Mouse (Mus musculus): Measurements from ENCODE around the gene Ppm1h. TPM values are rescaled to one million over a fixed set of nuclear protein-coding genes. Genes with fewer than 3 reads are reported as not detected.
"Not testable (repeated sequence)": the region's sequence is repeated elsewhere in the genome, so short reads cannot be mapped to it uniquely, and the experiment has no call there.

Ppm1h gene
- polyA plus RNA-seq, 1 experiment from 2014 or later, result 19.8 TPM

DNA sequence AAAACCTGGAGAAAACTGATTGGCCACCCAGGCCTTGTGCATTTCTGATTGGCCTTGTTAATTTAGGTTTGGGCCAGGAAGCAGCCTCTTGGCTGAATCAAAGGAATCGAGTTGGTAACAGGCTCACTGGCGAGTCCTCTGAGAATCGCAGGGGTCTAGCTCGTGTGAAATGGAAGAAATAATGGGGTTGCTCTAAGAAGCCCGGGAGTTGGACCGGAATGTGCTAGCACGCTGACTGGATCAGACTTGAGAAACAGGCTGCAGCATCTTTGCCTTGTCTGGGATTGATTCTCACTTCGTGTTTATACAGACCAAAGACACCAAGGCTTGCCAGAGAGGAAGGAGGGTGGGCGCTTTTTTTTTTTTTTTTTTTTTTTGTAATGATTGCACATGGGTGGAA, 282.9 kb downstream of the Ppm1h start:
- Histone ChIP-seq H3K27ac (replicated peaks; ENCODE audit: low read depth, low read length) (no peak overlapping the region), H3K4me3 (replicated peaks; ENCODE audit: low read depth, low read length) (no peak overlapping the region), H3K9me3 (ENCODE audit: control insufficient read depth, low read length) (no peaks in the 10 kb centered on the region), H3K4me2 (ENCODE audit: low read length) (no peak overlapping the region), H3K4me1 (ENCODE audit: control insufficient read depth, insufficient read depth, low read length) (peaks cover 20% of the 10 kb centered on the region), H3K27me3 (ENCODE audit: control insufficient read depth, insufficient read depth, low read length) (no peaks in the 10 kb centered on the region), H3K36me3 (ENCODE audit: control insufficient read depth, insufficient read depth, low read length) (no peaks in the 10 kb centered on the region), H3K9ac (replicated peaks; ENCODE audit: low read length) (no peak overlapping the region)
- ATAC-seq (ENCODE audit: low FRiP score, low TSS enrichment) (no peak), DNase-seq (no peak)
- WGBS, result 69% methylated on average over 9 of the region's 9 CpGs

DNA sequence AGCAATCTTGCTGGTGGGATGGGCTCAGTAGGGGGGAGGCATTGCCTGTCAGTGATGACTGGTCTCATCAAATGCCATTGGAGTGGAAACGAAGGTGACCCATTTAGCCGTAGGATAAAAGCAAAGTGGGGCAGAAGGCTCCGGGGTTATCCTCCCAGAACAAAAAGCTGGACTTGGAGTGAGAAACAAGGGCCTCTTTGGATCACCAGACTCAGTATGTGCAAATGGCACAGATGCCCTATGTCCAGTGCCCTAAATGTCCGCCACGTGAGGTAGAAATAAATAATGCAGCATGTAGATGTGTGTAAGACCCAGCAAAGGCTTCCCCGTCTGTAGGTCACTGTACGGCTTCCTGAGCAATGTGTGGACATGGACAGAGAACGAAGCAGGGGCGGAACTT, 284.1 kb downstream of the Ppm1h start:
- WGBS, result 57% methylated on average over 9 of the region's 9 CpGs

GRCm38 (mm10) chr10:122963463-122964240, 285.1 kb downstream of the Ppm1h start:
- Histone ChIP-seq H3K36me3 (ENCODE audit: control insufficient read depth, insufficient read depth, low read length) (no peaks in the 10 kb centered on the region), H3K4me3 (replicated peaks; ENCODE audit: low read depth, low read length) (peak overlapping the region; percentile 25), H3K27ac (replicated peaks; ENCODE audit: low read depth, low read length) (peak overlapping the region; percentile 72), H3K4me2 (ENCODE audit: low read length) (peak overlapping the region; percentile 59), H3K27me3 (ENCODE audit: control insufficient read depth, insufficient read depth, low read length) (no peaks in the 10 kb centered on the region), H3K9me3 (ENCODE audit: control insufficient read depth, low read length) (no peaks in the 10 kb centered on the region), H3K4me1 (ENCODE audit: control insufficient read depth, insufficient read depth, low read length) (peaks cover 20% of the 10 kb centered on the region), H3K9ac (replicated peaks; ENCODE audit: low read length) (peak overlapping the region; percentile 48)
- peak; percentile 59 for ATAC-seq (ENCODE audit: low FRiP score, low TSS enrichment)
- 2% methylated on average over 21 of the region's 21 CpGs for WGBS
- DNase-seq, result peak; percentile 78

More for the DNA sequence above, 284.1 kb downstream of the Ppm1h start:
- Histone ChIP-seq H3K27me3 (ENCODE audit: control insufficient read depth, insufficient read depth, low read length) (no peaks in the 10 kb centered on the region), H3K27ac (replicated peaks; ENCODE audit: low read depth, low read length) (no peak overlapping the region), H3K36me3 (ENCODE audit: control insufficient read depth, insufficient read depth, low read length) (no peaks in the 10 kb centered on the region), H3K9ac (replicated peaks; ENCODE audit: low read length) (no peak overlapping the region), H3K4me3 (replicated peaks; ENCODE audit: low read depth, low read length) (no peak overlapping the region), H3K4me1 (ENCODE audit: control insufficient read depth, insufficient read depth, low read length) (peaks cover 20% of the 10 kb centered on the region), H3K9me3 (ENCODE audit: control insufficient read depth, low read length) (no peaks in the 10 kb centered on the region), H3K4me2 (ENCODE audit: low read length) (no peak overlapping the region)
- no peak for ATAC-seq (ENCODE audit: low FRiP score, low TSS enrichment)
- no peak for DNase-seq

DNA sequence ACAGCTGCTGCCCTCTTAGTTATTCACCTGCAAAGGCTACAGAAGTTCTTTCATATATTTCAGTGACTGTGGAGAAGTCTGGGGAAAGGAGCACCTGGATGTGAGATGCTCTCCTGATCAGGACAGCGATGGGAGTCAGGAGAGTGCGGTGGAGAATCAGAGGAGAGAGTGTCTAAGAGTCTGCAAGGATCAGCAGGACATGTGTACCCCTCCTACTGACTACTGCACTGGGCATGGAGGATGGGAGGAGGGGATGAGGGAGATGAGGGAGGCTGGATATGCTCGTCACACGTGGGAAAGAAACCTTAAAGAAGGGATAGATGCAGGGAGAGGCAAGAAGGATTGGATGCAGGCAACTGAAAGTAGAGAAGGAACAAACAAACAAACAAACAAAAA, 285.7 kb downstream of the Ppm1h start:
- Histone ChIP-seq H3K9ac (replicated peaks; ENCODE audit: low read length) (peak overlapping the region; percentile 48; the same call in 1 of the 2 replicates), H3K4me1 (ENCODE audit: control insufficient read depth, insufficient read depth, low read length) (peaks cover 20% of the 10 kb centered on the region), H3K9me3 (ENCODE audit: control insufficient read depth, low read length) (no peaks in the 10 kb centered on the region), H3K36me3 (ENCODE audit: control insufficient read depth, insufficient read depth, low read length) (no peaks in the 10 kb centered on the region), H3K4me2 (ENCODE audit: low read length) (peak overlapping the region; percentile 59), H3K27me3 (ENCODE audit: control insufficient read depth, insufficient read depth, low read length) (no peaks in the 10 kb centered on the region), H3K4me3 (replicated peaks; ENCODE audit: low read depth, low read length) (no peak overlapping the region), H3K27ac (replicated peaks; ENCODE audit: low read depth, low read length) (peak overlapping the region; percentile 72)
- peak; percentile 61; the same call in 1 of the 2 replicates for ATAC-seq (ENCODE audit: low FRiP score, low TSS enrichment)
- no peak for DNase-seq
- 10% methylated on average over 4 of the region's 4 CpGs for WGBS

- not testable (repeated sequence) for H3K27me3 ChIP-seq (ENCODE audit: control insufficient read depth, insufficient read depth, low read length); H3K27ac ChIP-seq (replicated peaks; ENCODE audit: low read depth, low read length); H3K4me2 ChIP-seq (ENCODE audit: low read length); H3K4me3 ChIP-seq (replicated peaks; ENCODE audit: low read depth, low read length); ATAC-seq (ENCODE audit: low FRiP score, low TSS enrichment); H3K36me3 ChIP-seq (ENCODE audit: control insufficient read depth, insufficient read depth, low read length); H3K9ac ChIP-seq (replicated peaks; ENCODE audit: low read length); H3K9me3 ChIP-seq (ENCODE audit: control insufficient read depth, low read length)
- H3K4me1 ChIP-seq (ENCODE audit: control insufficient read depth, insufficient read depth, low read length), result peaks cover 20% of the 10 kb centered on the region
- DNase-seq, result peak; percentile 58
- WGBS, result 51% methylated on average over 4 of the region's 5 CpGs
Observed at GRCm38 (mm10) chr10:122965650-122966049, 287.1 kb downstream of the Ppm1h start.

DNA sequence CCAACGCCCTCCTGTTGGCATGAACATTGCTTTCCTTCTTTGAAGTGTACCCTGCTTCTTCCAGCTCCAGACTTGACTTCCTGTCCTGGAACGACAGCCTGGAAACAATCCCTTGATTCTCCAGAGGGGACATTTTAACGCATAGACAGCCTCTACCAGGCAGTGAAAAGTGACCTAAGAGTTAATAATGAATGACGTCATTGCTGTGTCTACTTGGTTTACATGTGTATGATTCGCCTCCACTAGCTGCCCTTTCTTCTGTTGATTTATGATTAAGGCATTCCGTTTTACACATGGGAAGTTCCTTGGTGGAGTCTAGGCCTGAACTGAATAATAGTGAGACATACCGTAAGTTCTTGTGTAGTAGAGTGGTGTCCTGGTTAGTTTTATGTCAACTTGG, 287.9 kb downstream of the Ppm1h start:
- Histone ChIP-seq H3K27me3 (ENCODE audit: control insufficient read depth, insufficient read depth, low read length) (no peaks in the 10 kb centered on the region), H3K9me3 (ENCODE audit: control insufficient read depth, low read length) (no peaks in the 10 kb centered on the region), H3K27ac (replicated peaks; ENCODE audit: low read depth, low read length) (no peak overlapping the region), H3K4me3 (replicated peaks; ENCODE audit: low read depth, low read length) (no peak overlapping the region), H3K4me2 (ENCODE audit: low read length) (no peak overlapping the region), H3K9ac (replicated peaks; ENCODE audit: low read length) (no peak overlapping the region), H3K36me3 (ENCODE audit: control insufficient read depth, insufficient read depth, low read length) (no peaks in the 10 kb centered on the region), H3K4me1 (ENCODE audit: control insufficient read depth, insufficient read depth, low read length) (peaks cover 20% of the 10 kb centered on the region)
- DNase-seq (no peak), ATAC-seq (ENCODE audit: low FRiP score, low TSS enrichment) (no peak)
- WGBS, result 86% methylated on average over 7 of the region's 7 CpGs

- Histone ChIP-seq H3K9ac (replicated peaks; ENCODE audit: low read length) (no peak overlapping the region), H3K4me2 (ENCODE audit: low read length) (no peak overlapping the region), H3K27me3 (ENCODE audit: control insufficient read depth, insufficient read depth, low read length) (no peaks in the 10 kb centered on the region), H3K36me3 (ENCODE audit: control insufficient read depth, insufficient read depth, low read length) (no peaks in the 10 kb centered on the region), H3K9me3 (ENCODE audit: control insufficient read depth, low read length) (no peaks in the 10 kb centered on the region), H3K4me3 (replicated peaks; ENCODE audit: low read depth, low read length) (no peak overlapping the region), H3K27ac (replicated peaks; ENCODE audit: low read depth, low read length) (no peak overlapping the region), H3K4me1 (ENCODE audit: control insufficient read depth, insufficient read depth, low read length) (0 out of 2 replicates have a peak, but pooled peaks cover 2% of the 10 kb centered on the region)
- DNase-seq, result no peak
- ATAC-seq (ENCODE audit: low FRiP score, low TSS enrichment), result no peak
- 93% methylated on average over 7 of the region's 7 CpGs for WGBS
Observed at GRCm38 (mm10) chr10:122970188-122970587, 291.6 kb downstream of the Ppm1h start.

GRCm38 (mm10) chr10:122973241-122973640, 294.7 kb downstream of the Ppm1h start:
- H3K27me3 ChIP-seq (ENCODE audit: control insufficient read depth, insufficient read depth, low read length), result no peaks in the 10 kb centered on the region
- ATAC-seq (ENCODE audit: low FRiP score, low TSS enrichment) (no peak), DNase-seq (no peak)
- no peaks in the 10 kb centered on the region for H3K36me3 ChIP-seq (ENCODE audit: control insufficient read depth, insufficient read depth, low read length)
- H3K4me3 ChIP-seq (replicated peaks; ENCODE audit: low read depth, low read length), result no peak overlapping the region
- no peak overlapping the region for H3K27ac ChIP-seq (replicated peaks; ENCODE audit: low read depth, low read length)
- H3K4me1 ChIP-seq (ENCODE audit: control insufficient read depth, insufficient read depth, low read length), result peaks cover 14% of the 10 kb centered on the region; the same call in 1 of the 2 replicates
- no peak overlapping the region for H3K9ac ChIP-seq (replicated peaks; ENCODE audit: low read length)
- no peaks in the 10 kb centered on the region for H3K9me3 ChIP-seq (ENCODE audit: control insufficient read depth, low read length)
- H3K4me2 ChIP-seq (ENCODE audit: low read length), result no peak overlapping the region

DNA sequence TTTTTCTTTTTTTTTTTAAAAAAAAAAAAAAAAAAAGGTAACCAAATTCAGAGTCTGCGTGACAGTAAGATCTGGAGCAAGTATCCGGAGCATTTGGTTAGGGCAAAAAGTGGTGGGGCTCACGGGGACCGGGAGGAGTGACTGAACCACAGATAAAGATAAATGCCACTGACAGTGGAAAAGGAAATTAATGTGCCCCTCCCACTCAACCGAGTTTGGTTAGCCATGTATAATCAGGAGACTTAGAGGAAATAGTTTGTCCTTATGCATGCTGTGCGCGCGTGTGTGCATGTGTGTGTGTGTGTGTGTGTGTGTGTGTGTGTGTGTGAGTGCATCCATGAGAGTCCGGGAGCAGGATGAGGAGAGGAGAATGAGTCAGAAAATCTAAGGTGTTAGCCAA, 297.5 kb downstream of the Ppm1h start:
- Histone ChIP-seq H3K27me3 (ENCODE audit: control insufficient read depth, insufficient read depth, low read length) (no peaks in the 10 kb centered on the region), H3K4me2 (ENCODE audit: low read length) (no peak overlapping the region), H3K4me3 (replicated peaks; ENCODE audit: low read depth, low read length) (no peak overlapping the region), H3K36me3 (ENCODE audit: control insufficient read depth, insufficient read depth, low read length) (0 out of 2 replicates have a peak, but pooled peaks cover 2% of the 10 kb centered on the region), H3K9ac (replicated peaks; ENCODE audit: low read length) (no peak overlapping the region), H3K27ac (replicated peaks; ENCODE audit: low read depth, low read length) (no peak overlapping the region), H3K4me1 (ENCODE audit: control insufficient read depth, insufficient read depth, low read length) (peaks cover 14% of the 10 kb centered on the region; the same call in 1 of the 2 replicates), H3K9me3 (ENCODE audit: control insufficient read depth, low read length) (no peaks in the 10 kb centered on the region)
- ATAC-seq (ENCODE audit: low FRiP score, low TSS enrichment), result no peak
- 81% methylated on average over 9 of the region's 9 CpGs for WGBS
- DNase-seq, result no peak
